Mouse (Mus musculus) ES-E14 (cell line): ENCODE measurements at regions not wholly inside any gene's neighbourhood (a gene's known extent, or its start where the extent isn't known, plus 50 kb on each side); places are given as distances from the start of the nearest gene placed in this dataset.

Experiments
- DNase-seq: peaks from one replicate; pipeline ENCODE4 v3.0.0-alpha.2; 2013; ENCODE audit warnings: low read depth, low spot score
- H3K27ac ChIP-seq: 2 replicates; pipeline ENCODE4 v1.5.1; 2012; ENCODE audit warnings: low read depth, mild to moderate bottlenecking, low read length, moderate library complexity, mixed read lengths; ENCODE audit not compliant: poor library complexity, insufficient read depth, severe bottlenecking
- H3K36me3 ChIP-seq: 2 replicates; pipeline ENCODE4 v1.6.1; 2012; ENCODE audit warnings: mild to moderate bottlenecking, low read length, moderate library complexity, mixed read lengths; ENCODE audit not compliant: control insufficient read depth, poor library complexity, insufficient read depth, severe bottlenecking
- H3K4me1 ChIP-seq, 2 experiments: fragments of 150-350 bp in 1 of 2; sonication (generic) in 1 of 2; 2 replicates each; pipeline ENCODE4 v1.6.1; 2012; ENCODE audit warnings: low read length in 2 of 2, mild to moderate bottlenecking in 1 of 2, mixed read lengths in 1 of 2; ENCODE audit not compliant: control insufficient read depth in 2 of 2, insufficient read depth in 2 of 2, poor library complexity in 1 of 2
- H3K4me3 ChIP-seq, 2 experiments: fragments of 150-350 bp in 1 of 2; sonication (generic) in 1 of 2; 2 replicates each; pipeline ENCODE4 v1.5.1; 2012; ENCODE audit warnings: low read length in 2 of 2, low read depth in 1 of 2, mild to moderate bottlenecking in 1 of 2, mixed read lengths in 1 of 2; ENCODE audit not compliant: insufficient read depth in 1 of 2, poor library complexity in 1 of 2, severe bottlenecking in 1 of 2
- H3K9ac ChIP-seq: 2 replicates; pipeline ENCODE4 v1.6.1; 2012; ENCODE audit warnings: low read depth, mild to moderate bottlenecking, low read length, mixed read lengths; ENCODE audit not compliant: poor library complexity, insufficient read depth, severe bottlenecking
- H3K9me3 ChIP-seq: fragments of 150-350 bp; sonication (generic); 2 replicates; pipeline ENCODE4 v1.6.1; 2012; ENCODE audit warnings: low read depth, mild to moderate bottlenecking, low read length; ENCODE audit not compliant: control insufficient read depth, insufficient read depth
- CHD2 ChIP-seq: IDR thresholded peaks from 2 replicates; pipeline ENCODE4 v1.6.1; 2014; ENCODE audit warnings: mild to moderate bottlenecking, low read depth, low read length, inconsistent platforms
- HCFC1 ChIP-seq: IDR thresholded peaks from 2 replicates; pipeline ENCODE4 v1.6.1; 2012; ENCODE audit warnings: low read length, inconsistent platforms, borderline replicate concordance; ENCODE audit not compliant: insufficient read depth
- MAFK ChIP-seq: IDR thresholded peaks from 2 replicates; pipeline ENCODE4 v1.6.1; 2014; ENCODE audit warnings: mild to moderate bottlenecking, low read depth, low read length, inconsistent platforms; ENCODE audit not compliant: insufficient read depth
- ZC3H11A ChIP-seq: IDR thresholded peaks from 2 replicates; pipeline ENCODE4 v1.6.1; 2012; ENCODE audit warnings: low read depth, mild to moderate bottlenecking, inconsistent platforms, low read length, borderline replicate concordance
- ZNF384 ChIP-seq: IDR thresholded peaks from 2 replicates; pipeline ENCODE4 v1.6.1; 2012; ENCODE audit warnings: low read depth, low read length, inconsistent platforms
- in situ Hi-C, 2 experiments: fragments of 600-800 bp; cut with MboI; formaldehyde crosslinking; loops; one replicate each; pipeline ENCODE4 v1.15.1; 2025; ENCODE audit warnings: low sequenced_read_pairs in 2 of 2, inconsistent platforms in 1 of 2; ENCODE audit not compliant: unreplicated experiment in 2 of 2

GRCm38 (mm10) chrX:61652377-61652776 is 56.9 kb upstream of the Ldoc1 start:
- TF ChIP-seq HCFC1 (no peak), ZNF384 (no peak), MAFK (no peak), ZC3H11A (no peak), CHD2 (no peak)
- no peaks in the 10 kb centered on the region for H3K36me3 ChIP-seq
- no peak overlapping the region for H3K9ac ChIP-seq
- H3K27ac ChIP-seq = no peak overlapping the region
- DNase-seq = no peak
- in situ Hi-C loops = no loop called here
- no peak overlapping the region for H3K4me3 ChIP-seq
- H3K9me3 ChIP-seq = no peaks in the 10 kb centered on the region
- no peaks in the 10 kb centered on the region for H3K4me1 ChIP-seq

GRCm38 (mm10) chrX:61653077-61653476 is 56.2 kb upstream of the Ldoc1 start:
- Histone ChIP-seq H3K4me3 (no peak overlapping the region), H3K36me3 (no peaks in the 10 kb centered on the region), H3K9me3 (no peaks in the 10 kb centered on the region), H3K9ac (no peak overlapping the region), H3K27ac (no peak overlapping the region), H3K4me1 (no peaks in the 10 kb centered on the region)
- TF ChIP-seq MAFK (no peak), CHD2 (no peak), ZNF384 (no peak), ZC3H11A (no peak), HCFC1 (no peak)
- in situ Hi-C loops = no loop called here
- DNase-seq = peak; percentile 21
